Mouse (Mus musculus): ENCODE measurements at regions not wholly inside any gene's neighbourhood (a gene's known extent, or its start where the extent isn't known, plus 50 kb on each side); places are given as distances from the start of the nearest gene placed in this dataset.

- no peak for TF ChIP-seq CTCF (IDR thresholded peaks at IDR 0.05; ENCODE audit: extremely low read depth, insufficient read depth, low read length)
- TF ChIP-seq POLR2A (IDR thresholded peaks at IDR 0.05; ENCODE audit: extremely low read depth, insufficient read depth, low read length), result no peak
These were observed 66.1 kb upstream of the 1600014C23Rik start for GRCm38 (mm10) chr17:45799725-45800124.
